Mouse (Mus musculus) monocyte, adult 2 months (primary cell): ENCODE data around the gene Lefty1.
"Not testable (repeated sequence)": the region's sequence is repeated elsewhere in the genome, so short reads cannot be mapped to it uniquely, and the experiment has no call there.

Source experiments
- DNase-seq, 2 experiments: peaks; one replicate each; pipeline ENCODE4 v3.0.0; 2022; ENCODE audit warnings: low spot score in 2 of 2, low read depth in 1 of 2

Lefty1 gene

DNA sequence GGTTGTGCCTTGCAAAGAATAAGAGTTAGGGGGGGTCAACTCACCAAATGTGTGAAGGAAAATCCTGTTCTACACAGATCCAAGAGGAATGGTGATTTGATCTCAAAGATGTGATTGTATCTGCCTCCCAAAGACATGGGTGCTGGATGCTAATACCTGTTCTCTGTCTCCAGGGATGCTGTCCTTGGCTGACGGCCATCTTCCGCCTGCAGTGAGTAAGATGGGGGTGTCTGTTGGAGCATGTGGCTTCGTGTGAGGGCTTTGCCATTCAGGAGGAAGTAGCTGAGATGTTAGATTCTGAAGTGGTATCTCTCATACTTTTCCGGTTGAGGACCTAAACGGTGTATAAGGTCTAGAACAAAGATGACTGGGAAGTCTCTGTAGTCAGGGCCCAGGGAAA is 18.0 kb downstream of the Lefty1 start:
- DNase-seq: no peak

DNA sequence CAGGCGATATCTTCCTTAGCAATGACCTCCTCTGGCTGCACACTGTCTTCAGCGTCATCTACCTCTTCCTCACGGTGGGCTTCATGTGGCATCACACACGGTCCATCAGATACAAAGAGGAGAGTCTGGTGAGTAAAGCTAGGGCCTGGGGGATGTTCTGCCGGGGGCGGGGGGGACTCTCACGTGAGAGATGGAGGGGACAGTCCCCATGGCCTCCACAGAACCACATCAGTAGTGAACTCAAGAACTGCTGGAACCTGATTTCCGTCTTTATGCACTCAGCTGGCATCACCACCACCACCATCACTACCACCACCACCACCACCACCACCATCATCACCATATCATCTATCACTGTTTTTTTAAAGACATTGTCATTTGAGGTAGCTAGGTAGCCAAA is 21.6 kb downstream of the Lefty1 start:
- no peak for DNase-seq

DNA sequence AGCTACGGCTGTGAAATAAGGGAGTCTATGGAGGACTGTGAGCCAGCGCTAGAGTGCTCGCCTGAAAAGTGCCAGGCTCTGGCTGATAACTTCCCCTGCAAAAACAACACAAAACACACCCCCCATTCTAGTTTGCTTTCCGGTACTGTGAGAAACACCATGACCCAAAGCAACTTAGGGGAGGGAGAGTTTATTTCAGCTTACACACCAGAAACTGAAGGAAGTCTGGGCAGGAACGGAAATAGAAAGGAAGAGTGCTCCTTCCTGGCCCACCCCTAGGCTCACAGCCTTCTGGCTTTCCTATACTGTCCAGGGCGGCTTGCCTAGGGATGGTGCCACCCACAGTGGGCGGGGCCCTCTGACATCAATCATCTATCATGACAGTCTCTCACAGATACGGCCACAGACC is 22.2 kb downstream of the Lefty1 start:
- DNase-seq: no peak

DNA sequence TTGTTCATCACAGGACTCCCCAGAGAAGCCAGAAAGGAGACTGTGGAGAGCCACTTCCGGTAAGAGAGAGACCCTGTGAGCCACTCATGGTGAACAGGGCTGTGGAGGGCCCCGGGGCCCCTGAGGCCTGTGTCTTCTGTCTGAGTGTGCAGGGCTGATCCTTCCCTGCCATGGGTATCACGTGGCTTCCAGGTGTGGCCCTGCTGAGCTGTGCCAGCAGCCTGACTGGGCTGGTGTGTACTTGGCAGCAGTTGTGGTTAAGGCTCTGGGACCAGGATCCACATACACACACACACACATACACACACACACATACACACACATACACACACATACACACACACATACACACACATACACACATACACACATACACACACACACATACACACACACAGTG is 23.2 kb downstream of the Lefty1 start:
- no peak for DNase-seq

DNA sequence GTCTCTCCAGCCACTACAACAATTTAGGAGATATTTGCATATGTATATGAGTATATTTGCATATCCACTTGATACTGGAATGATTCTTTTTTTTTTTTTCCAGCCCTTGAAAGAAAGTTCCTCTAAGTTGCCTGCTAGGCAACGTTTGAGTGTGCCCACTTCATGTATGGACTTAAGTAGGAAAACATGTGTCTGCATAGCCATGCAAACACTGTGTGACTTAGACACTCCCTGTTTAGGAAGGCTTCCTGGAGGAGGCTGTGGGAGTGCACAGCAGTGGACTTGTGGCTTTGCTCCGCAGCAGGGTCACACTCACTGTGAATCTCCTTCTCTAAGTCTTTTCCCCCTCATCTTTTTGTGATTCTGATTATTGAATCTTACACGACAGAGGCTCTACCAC is 24.0 kb downstream of the Lefty1 start:
- DNase-seq: no peak

DNA sequence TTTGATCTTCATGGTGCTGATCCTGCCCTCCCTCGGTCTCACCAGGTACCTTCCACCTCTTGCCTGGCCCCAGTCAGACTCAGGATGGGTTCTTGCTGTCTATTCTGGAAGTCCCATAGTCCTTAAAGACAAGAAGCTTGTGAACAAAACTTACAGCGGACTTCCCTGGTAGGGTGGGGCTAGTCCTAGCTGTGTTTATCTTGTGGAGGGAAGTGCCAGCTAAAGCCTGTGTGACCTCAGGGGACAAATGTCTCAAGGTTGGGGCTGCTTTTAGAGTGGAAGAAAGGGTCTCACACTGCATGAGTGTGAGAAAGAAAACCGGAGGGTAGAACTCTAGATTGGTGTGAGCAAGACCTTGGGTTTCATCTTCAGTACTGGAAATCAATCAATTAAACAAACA is 31.0 kb downstream of the Lefty1 start:
- DNase-seq: no peak

DNA sequence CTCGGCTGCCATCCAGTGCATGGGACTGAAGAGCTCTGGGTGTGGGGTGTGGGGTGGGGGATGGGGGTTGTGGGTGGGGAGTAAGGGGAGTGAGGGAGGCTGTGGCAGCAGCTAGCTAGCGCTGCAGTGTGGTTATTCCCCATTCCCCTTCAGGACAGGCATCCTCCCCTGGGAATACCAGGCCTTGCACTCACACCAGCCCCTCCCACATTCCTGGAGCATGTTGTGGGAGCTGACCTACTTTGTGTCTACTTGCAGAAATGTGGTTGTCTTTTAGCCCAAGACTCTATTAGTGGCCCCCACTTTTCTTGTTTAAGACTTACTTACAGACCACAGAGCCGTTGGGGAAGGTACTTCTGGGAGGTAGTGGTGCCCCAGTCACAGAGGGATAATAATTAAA is 31.7 kb downstream of the Lefty1 start:
- DNase-seq: no peak

DNA sequence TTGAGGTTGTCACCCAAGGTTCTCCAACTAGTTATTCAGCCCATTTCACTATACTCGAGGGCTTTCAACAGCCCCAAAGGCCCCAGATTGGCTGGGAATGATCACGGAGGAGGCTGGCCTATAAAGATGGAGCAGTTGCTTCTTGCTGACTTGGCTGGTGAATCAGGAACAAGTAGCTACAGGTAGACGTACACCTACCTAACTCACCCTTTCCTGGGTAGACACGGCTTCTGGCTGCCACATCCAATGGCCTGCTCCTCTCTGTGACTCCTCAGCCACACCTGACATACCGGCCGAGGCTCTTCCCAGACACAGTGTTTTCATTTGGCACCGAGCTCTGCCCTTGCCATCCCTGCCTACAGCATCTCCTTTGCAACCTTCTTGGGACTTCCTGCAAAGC is 32.4 kb downstream of the Lefty1 start:
- DNase-seq: no peak

DNA sequence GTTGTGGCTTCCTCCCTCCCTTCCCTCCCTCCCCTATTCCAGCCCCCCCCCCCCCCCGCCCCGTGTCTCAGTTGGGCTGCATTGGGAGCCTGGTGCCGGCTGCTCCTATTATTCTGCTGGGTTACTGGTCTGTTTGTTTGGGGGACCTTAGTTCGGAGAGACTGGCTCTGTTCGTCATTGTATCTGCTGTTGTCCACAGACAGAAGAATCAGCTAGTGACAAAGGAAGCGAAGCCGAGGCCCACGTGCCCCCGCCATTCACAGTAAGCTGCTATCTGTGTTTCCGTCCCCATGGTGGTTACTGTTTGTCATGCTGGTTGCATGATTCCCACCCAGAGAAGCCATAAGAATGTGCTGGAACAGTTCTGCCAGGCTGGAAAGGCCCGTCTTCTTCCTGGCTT is 38.1 kb downstream of the Lefty1 start:
- no peak for DNase-seq

DNA sequence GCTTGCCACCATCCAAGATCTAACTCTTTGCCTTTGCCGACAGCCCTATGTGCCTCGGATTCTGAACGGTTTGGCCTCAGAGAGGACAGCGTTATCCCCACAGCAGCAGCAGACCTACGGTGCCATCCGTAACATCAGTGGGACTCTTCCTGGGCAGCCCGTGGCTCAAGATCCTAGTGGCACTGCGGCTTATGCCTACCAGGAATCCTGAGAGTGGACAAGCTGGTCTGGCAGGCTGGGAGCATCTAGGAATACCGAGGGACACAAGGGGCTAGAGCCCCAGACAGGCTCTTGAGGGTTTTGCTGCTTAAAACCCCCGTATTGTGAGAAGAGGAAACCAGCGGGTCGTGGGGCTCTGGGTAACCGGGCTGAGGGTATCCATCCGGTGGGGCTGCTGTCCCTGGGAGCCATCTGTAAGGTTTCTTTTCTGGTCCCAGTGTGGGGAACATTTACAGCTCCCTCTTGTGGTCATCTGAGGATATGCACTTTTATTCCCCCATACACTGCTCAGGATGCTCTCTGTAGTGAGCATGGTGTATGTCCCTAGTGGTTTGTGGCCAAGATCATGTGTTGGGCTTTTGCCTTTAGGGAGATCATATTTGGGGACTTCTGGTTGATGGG is 39.4 kb downstream of the Lefty1 start:
- DNase-seq: no peak

DNA sequence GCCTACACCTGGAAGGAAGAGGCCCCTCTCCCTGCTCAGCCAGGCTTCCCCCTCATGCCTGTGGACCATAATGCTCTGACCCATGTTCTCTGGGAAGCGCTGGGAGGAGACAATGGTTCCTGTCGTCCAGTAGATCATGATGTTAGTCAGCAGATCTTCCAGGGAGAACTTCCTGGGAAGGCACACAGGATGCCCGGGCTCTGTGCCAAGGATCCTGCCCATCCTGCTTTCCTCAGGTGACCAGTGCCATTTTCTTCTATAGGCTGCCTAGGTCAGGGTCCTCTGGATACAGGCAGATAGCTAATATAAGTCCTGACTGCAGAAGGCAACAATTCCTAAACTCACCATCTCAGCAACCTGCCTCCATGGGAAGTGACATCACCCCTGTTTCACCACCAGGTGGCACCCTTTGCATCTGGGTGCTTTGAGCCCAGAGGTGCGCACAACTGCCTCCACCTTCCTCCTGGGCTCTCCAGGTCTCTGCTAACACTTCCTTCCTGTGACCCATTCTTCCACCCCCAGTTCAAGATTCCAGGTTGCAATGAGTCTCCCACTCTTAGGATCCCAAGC is 41.4 kb downstream of the Lefty1 start:
- no peak for DNase-seq

DNA sequence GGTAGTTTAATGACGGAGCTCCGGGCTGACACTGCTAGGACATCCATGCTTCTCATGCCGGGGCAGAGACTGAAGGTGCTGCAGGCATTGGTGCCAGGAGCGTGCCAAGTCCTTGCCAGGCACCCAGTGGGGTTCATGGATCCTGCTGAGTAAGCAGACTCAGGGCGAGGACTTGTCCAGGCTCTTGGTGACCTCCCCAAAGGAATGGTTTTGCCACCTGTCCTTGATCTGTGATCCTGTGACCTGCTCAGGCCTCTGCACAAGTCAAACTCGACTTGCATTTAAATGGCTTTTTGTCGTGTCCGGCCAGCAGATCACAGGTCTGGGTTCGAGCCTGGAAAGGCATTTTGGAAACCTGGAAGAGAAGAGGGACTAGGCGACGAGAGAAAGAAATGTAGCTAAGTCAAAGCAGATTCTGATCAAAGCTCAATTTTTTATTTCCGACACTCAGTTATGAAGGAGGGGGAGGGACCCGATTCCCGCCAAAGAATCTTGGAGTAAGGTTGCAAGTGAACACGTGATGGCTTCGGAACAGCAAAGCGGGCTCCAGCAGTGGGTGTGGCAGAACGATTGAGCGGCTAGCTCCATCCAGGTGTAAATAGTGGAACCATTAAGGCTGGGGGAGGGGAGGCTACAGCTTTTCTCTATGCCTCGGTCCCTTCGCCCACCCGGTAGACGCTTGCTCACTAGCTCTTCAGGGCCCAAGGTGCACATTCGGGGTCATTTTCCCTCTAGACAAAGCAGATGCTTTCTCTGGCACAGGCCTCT is 44.8 kb downstream of the Lefty1 start:
- DNase-seq: no peak

DNA sequence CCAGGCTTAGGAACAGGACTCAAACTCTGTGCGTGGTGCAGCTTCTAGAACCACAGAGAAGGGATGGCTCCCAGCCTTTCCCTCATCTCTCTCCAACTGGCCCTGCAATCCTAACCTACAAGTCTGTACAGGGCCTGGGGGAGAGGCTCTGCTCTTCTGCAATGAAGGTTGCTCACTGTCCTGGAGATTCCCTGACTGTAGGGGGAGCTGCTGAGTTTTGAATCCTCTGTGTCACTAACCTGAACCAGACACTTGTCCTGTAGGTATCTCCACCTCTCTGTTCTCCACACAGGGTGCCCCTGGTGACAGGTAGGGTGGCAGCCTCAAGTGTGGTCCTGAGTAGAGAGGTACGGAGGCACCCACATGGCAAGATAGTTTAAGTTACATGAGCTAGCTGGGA is 45.6 kb downstream of the Lefty1 start:
- DNase-seq: no peak

DNA sequence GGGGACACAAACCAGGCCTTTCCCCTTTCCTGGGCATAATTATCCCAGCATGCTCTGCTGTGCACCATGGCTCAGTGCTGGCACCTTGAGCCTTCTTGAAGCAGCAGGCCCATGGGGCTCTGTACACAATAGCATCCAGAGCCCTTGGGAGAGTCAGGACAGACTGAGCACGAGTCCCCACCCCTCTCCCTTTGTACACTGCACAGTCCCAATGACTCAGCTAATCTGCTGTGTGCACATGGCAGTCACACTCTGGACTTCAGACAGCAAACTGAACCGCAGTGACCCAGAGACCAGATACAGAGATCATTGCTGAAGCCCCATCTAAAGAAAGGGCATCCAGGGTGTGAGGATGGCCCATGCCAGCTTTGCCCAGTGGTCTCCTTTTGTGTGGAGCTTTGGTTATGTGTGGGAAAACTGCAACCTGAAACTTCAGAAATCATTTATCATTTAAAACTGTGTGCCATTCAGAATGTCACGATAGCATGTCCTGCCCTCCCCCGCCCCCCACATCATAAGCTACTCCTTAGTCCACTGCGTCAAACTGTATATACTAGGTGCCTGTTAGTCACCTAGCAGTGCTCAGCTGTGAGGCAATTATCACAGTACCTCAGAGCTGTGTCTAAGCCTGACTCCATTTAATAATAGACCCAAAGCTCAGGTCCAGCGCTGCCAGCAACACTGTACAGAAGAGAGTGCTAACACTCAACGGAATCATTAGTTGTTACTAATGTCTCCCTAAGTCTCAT is 46.6 kb downstream of the Lefty1 start:
- DNase-seq: not testable (repeated sequence)

DNA sequence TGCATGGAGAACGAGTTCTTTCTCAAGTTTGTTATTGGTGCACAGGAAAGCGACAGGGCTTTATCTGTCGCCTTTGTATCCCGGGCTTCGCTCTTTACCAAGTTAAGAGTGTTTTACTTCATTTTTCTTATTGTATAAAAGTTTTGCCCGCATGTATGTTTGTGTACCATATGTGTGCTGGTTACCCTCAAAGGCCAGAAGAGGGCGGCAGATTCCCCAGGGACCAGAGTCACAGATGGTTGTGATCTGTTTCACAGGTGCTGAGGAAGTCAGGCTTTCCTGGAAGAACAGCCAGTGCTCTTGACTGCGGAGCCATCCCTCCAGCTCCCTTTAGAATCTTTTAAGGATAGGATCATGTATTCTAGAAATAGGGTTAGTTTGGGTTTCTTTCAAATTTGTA is 51.9 kb downstream of the Lefty1 start:
- DNase-seq: no peak

DNA sequence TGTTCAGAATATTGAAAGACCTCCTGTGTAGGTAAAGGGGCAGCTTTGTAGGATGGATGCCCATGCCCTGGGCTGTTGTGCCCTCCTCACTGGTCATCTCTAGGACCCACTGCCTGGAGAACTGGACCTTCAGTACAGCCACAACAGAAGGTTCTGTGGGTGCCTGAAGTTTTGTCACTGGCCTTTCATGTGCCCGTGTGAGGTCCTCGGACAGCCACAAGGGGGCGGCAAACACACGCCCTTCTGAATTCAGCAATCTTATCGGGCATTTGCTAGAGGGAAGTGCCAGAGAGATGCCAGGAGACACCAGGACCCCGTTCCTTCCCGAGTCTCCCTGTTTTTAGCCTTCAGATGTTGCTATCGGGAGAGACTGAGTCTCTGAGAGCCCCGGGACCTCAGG is 52.9 kb downstream of the Lefty1 start:
- DNase-seq: peak; percentile 17 to 61
